Mouse (Mus musculus): ENCODE results near the gene Commd6. TPM values are rescaled to one million over a fixed set of nuclear protein-coding genes. Genes with fewer than 3 reads are reported as not detected.

Commd6 gene
- polyA plus RNA-seq, 1 experiment: 38.7 TPM

GRCm38 (mm10) chr14:101654526-101654909 lies 14.0 kb upstream of the Commd6 start:
- Histone ChIP-seq H3ac (ENCODE audit: control insufficient read depth, insufficient read length, low read depth) (peak overlapping the region; percentile 83), H3K79me2 (ENCODE audit: control insufficient read depth, insufficient read depth) (peaks cover 42% of the 10 kb centered on the region), H3K79me3 (ENCODE audit: low read depth) (peaks cover 15% of the 10 kb centered on the region), H3K27me3 (ENCODE audit: control insufficient read depth, insufficient read depth, insufficient read length) (no peaks in the 10 kb centered on the region), H3K4me3 (ENCODE audit: insufficient read depth, poor library complexity, severe bottlenecking) (peak overlapping the region; percentile 83), H3K36me3 (ENCODE audit: control insufficient read depth, insufficient read depth) (peaks cover 3% of the 10 kb centered on the region)
- TF ChIP-seq MYOD1 (IDR thresholded peaks at IDR 0.05; ENCODE audit: control insufficient read depth, insufficient read length, low read depth) (no peak), USF1 (IDR thresholded peaks at IDR 0.05; ENCODE audit: low read depth) (no peak), CEBPB (IDR thresholded peaks at IDR 0.05; ENCODE audit: low read depth) (no peak), MAX (IDR thresholded peaks at IDR 0.05) (no peak), FOSL1 (IDR thresholded peaks at IDR 0.05; ENCODE audit: insufficient read depth, low read length, poor library complexity, severe bottlenecking) (no peak), CTCF (IDR thresholded peaks at IDR 0.05; ENCODE audit: control insufficient read depth, insufficient read depth, insufficient read length) (no peak), MYOG (IDR thresholded peaks at IDR 0.05; ENCODE audit: control insufficient read depth, extremely low read depth, insufficient read length) (no peak)

GRCm38 (mm10) chr14:101653581-101654525 lies 13.4 kb upstream of the Commd6 start, which contains the start of gene Uchl3:
Uchl3 (plus strand) TSS chr14:101653967.
- Histone ChIP-seq H3K4me3 (ENCODE audit: insufficient read depth, poor library complexity, severe bottlenecking) (peak within 1 kb of the TSS; percentile 83), H3K27me3 (ENCODE audit: control insufficient read depth, insufficient read depth, insufficient read length) (no peaks in the 10 kb centered on the region), H3K79me2 (ENCODE audit: control insufficient read depth, insufficient read depth) (peaks cover 40% of the 10 kb centered on the region), H3K36me3 (ENCODE audit: control insufficient read depth, insufficient read depth) (peaks cover 3% of the 10 kb centered on the region), H3K79me3 (ENCODE audit: low read depth) (peaks cover 15% of the 10 kb centered on the region), H3ac (ENCODE audit: control insufficient read depth, insufficient read length, low read depth) (peak within 1 kb of the TSS; percentile 83)
- TF ChIP-seq MAX (IDR thresholded peaks at IDR 0.05) (peak; percentile 84), FOSL1 (IDR thresholded peaks at IDR 0.05; ENCODE audit: insufficient read depth, low read length, poor library complexity, severe bottlenecking) (no peak), CTCF (IDR thresholded peaks at IDR 0.05; ENCODE audit: control insufficient read depth, insufficient read depth, insufficient read length) (peak; percentile 76), MYOD1 (IDR thresholded peaks at IDR 0.05; ENCODE audit: control insufficient read depth, insufficient read length, low read depth) (no peak), MYOG (IDR thresholded peaks at IDR 0.05; ENCODE audit: control insufficient read depth, extremely low read depth, insufficient read length) (no peak), USF1 (IDR thresholded peaks at IDR 0.05; ENCODE audit: low read depth) (no peak)

- H3K36me3 ChIP-seq (ENCODE audit: control insufficient read depth, insufficient read depth): peaks cover 3% of the 10 kb centered on the region
- H3ac ChIP-seq (ENCODE audit: control insufficient read depth, insufficient read length, low read depth): no peak overlapping the region
- no peaks in the 10 kb centered on the region for H3K27me3 ChIP-seq (ENCODE audit: control insufficient read depth, insufficient read depth, insufficient read length)
- TF ChIP-seq CTCF (IDR thresholded peaks at IDR 0.05; ENCODE audit: control insufficient read depth, insufficient read depth, insufficient read length) (no peak), MYOG (IDR thresholded peaks at IDR 0.05; ENCODE audit: control insufficient read depth, extremely low read depth, insufficient read length) (no peak), USF1 (IDR thresholded peaks at IDR 0.05; ENCODE audit: low read depth) (no peak), MYOD1 (IDR thresholded peaks at IDR 0.05; ENCODE audit: control insufficient read depth, insufficient read length, low read depth) (no peak), FOSL1 (IDR thresholded peaks at IDR 0.05; ENCODE audit: insufficient read depth, low read length, poor library complexity, severe bottlenecking) (no peak), MAX (IDR thresholded peaks at IDR 0.05) (no peak)
- peaks cover 15% of the 10 kb centered on the region for H3K79me3 ChIP-seq (ENCODE audit: low read depth)
- peaks cover 34% of the 10 kb centered on the region for H3K79me2 ChIP-seq (ENCODE audit: control insufficient read depth, insufficient read depth)
- H3K4me3 ChIP-seq (ENCODE audit: insufficient read depth, poor library complexity, severe bottlenecking): no peak overlapping the region
These were observed 12.1 kb upstream of the Commd6 start for GRCm38 (mm10) chr14:101652571-101652970.

- H3K27me3 ChIP-seq (ENCODE audit: control insufficient read depth, insufficient read depth, insufficient read length): no peaks in the 10 kb centered on the region
- TF ChIP-seq MAX (IDR thresholded peaks at IDR 0.05) (no peak), MYOG (IDR thresholded peaks at IDR 0.05; ENCODE audit: control insufficient read depth, extremely low read depth, insufficient read length) (no peak), USF1 (IDR thresholded peaks at IDR 0.05; ENCODE audit: low read depth) (no peak), FOSL1 (IDR thresholded peaks at IDR 0.05; ENCODE audit: insufficient read depth, low read length, poor library complexity, severe bottlenecking) (no peak), MYOD1 (IDR thresholded peaks at IDR 0.05; ENCODE audit: control insufficient read depth, insufficient read length, low read depth) (no peak), CEBPB (IDR thresholded peaks at IDR 0.05; ENCODE audit: low read depth) (no peak), CTCF (IDR thresholded peaks at IDR 0.05; ENCODE audit: control insufficient read depth, insufficient read depth, insufficient read length) (no peak)
These were observed 10.1 kb upstream of the Commd6 start for GRCm38 (mm10) chr14:101650551-101650950.

GRCm38 (mm10) chr14:101644948-101645347 lies 4.5 kb upstream of the Commd6 start:
- Histone ChIP-seq H3ac (ENCODE audit: control insufficient read depth, insufficient read length, low read depth) (no peak overlapping the region), H3K79me3 (ENCODE audit: low read depth) (no peaks in the 10 kb centered on the region), H3K36me3 (ENCODE audit: control insufficient read depth, insufficient read depth) (no peaks in the 10 kb centered on the region), H3K79me2 (ENCODE audit: control insufficient read depth, insufficient read depth) (peaks cover 2% of the 10 kb centered on the region), H3K27me3 (ENCODE audit: control insufficient read depth, insufficient read depth, insufficient read length) (no peaks in the 10 kb centered on the region), H3K4me3 (ENCODE audit: insufficient read depth, poor library complexity, severe bottlenecking) (no peak overlapping the region)
- TF ChIP-seq MYOD1 (IDR thresholded peaks at IDR 0.05; ENCODE audit: control insufficient read depth, insufficient read length, low read depth) (no peak), CTCF (IDR thresholded peaks at IDR 0.05; ENCODE audit: control insufficient read depth, insufficient read depth, insufficient read length) (no peak), MYOG (IDR thresholded peaks at IDR 0.05; ENCODE audit: control insufficient read depth, extremely low read depth, insufficient read length) (no peak), FOSL1 (IDR thresholded peaks at IDR 0.05; ENCODE audit: insufficient read depth, low read length, poor library complexity, severe bottlenecking) (no peak), CEBPB (IDR thresholded peaks at IDR 0.05; ENCODE audit: low read depth) (no peak), MAX (IDR thresholded peaks at IDR 0.05) (no peak), USF1 (IDR thresholded peaks at IDR 0.05; ENCODE audit: low read depth) (no peak)

More at GRCm38 (mm10) chr14:101650551-101650950, 10.1 kb upstream of the Commd6 start:
- Histone ChIP-seq H3K4me3 (ENCODE audit: insufficient read depth, poor library complexity, severe bottlenecking) (no peak overlapping the region), H3K79me2 (ENCODE audit: control insufficient read depth, insufficient read depth) (peaks cover 15% of the 10 kb centered on the region), H3ac (ENCODE audit: control insufficient read depth, insufficient read length, low read depth) (no peak overlapping the region), H3K79me3 (ENCODE audit: low read depth) (peaks cover 9% of the 10 kb centered on the region), H3K36me3 (ENCODE audit: control insufficient read depth, insufficient read depth) (no peaks in the 10 kb centered on the region)

All from C2C12 (cell line).